Mouse (Mus musculus): ENCODE measurements around the gene Stmn1.

GRCm38 (mm10) chr4:134505966-134506594, 38.0 kb downstream of the Stmn1 start:
- no peak for TF ChIP-seq CTCF (IDR thresholded peaks at IDR 0.05; ENCODE audit: extremely low read depth, insufficient read depth, low read length)
- no peak for TF ChIP-seq POLR2A (IDR thresholded peaks at IDR 0.05; ENCODE audit: extremely low read depth, insufficient read depth, low read length)

Measured in cortical plate, adult 2 months (tissue).